Mouse (Mus musculus) liver, adult (tissue): ENCODE data around the gene Tmem136.

ENCODE experiments used
- GATA4 ChIP-seq: IDR thresholded peaks from 2 replicates; pipeline ENCODE4 v1.6.1; 2014; ENCODE audit warnings: mild to moderate bottlenecking, low read length; ENCODE audit not compliant: insufficient replicate concordance

The Tmem136 gene

DNA sequence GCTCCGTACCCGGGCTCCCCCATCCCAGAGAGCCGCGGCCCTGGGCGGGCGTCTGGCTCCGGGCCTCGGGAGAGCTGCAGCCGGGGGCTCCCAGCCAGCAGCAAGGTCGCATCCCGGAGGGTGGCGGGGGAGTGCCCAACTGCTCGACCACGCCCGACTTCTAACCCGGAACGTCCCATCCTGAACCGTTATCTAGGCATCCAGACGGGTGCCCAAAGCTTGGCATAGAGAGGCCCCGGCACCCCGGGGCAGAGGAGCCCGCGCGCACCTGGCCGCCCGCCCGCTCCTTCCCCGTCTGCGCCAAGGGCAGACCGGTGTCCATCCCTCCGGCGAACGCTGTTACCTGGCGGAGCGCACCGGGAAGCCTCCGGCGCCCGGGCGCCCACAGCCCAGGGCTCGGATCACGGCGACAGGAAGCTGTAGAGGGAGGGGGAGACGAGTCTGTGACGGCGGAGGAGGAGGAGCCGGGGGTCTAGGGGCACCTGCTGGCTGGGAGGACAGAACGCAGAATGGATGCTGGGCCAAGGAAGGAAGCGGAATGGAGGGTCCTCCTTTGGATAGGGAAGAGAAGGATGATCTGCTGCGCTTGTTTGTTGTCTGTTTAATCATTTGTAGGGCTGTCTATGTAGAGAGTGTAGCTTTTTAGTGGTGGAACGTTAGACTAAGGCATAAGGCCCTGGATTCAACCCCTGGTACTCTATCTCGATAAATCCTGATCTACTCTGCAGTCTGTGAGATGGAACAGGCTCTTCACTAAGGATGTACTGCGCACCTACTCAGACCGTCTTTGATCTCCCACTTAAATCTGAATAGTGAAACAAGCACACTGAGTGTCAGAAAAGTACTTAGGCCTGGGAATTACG lies at the start of gene Tmem136:
TSS of gene Tmem136 (minus strand) at position 437 of the 863 bp plus-strand sequence.
- no peak for TF ChIP-seq GATA4

DNA sequence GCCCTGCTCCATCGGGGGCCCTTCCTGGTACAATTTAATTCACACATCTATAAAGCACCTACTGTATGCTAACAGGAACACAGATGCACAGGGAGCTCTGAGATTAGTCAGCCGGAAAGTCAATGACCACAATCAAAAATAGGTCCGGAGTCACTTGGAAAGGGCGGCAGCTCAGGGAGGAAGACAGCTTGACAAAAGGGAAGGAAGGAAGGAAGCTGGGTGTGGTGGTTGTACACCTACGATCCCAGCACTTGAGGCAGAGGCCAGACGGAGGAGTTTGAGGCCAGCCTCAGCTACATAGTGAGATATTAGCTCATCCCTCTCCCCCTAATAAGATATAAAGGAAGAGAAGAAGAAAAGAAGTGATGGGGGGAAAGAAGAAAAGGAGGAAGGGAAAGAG lies 39.6 kb upstream of the Tmem136 start:
- no peak for TF ChIP-seq GATA4

DNA sequence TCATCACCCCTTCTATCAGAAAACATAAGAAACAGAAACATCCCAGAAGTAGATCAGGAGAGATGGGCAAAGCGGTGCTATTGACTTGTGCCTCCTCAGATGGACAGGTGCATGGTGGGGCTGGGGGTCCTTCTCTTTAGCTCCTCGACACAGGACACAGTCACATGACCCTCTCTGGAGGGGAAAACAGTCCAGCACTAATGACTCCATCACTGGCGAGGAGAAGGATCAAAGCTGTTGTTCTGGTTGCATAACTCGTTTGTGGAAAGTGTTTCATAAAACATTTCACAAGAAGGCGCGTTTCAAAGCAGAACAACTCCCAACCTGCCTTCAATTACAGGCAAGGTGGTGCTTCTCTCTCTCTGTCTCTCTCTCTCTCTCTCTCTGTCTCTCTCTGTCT lies 35.4 kb upstream of the Tmem136 start:
- no peak for TF ChIP-seq GATA4

DNA sequence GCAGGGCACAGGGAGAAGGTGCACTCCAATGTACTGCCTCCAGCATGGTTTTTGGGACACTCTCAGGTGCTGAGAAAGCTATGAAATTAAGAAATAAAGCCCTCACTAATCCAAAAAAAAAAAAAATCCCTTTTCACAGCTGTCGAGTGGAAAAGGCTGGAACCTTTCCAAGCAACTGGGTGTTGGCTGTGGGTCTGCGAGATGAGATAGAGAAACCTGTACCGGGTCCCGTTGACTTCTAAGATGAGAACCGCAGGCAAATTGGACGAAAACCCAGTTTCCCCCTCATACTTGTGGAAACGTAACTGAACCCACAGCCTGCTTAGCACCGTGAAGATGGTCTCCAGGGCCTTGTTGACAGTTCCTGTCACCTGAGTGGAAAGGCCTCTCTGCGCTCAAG lies 34.6 kb upstream of the Tmem136 start:
- TF ChIP-seq GATA4, result no peak

DNA sequence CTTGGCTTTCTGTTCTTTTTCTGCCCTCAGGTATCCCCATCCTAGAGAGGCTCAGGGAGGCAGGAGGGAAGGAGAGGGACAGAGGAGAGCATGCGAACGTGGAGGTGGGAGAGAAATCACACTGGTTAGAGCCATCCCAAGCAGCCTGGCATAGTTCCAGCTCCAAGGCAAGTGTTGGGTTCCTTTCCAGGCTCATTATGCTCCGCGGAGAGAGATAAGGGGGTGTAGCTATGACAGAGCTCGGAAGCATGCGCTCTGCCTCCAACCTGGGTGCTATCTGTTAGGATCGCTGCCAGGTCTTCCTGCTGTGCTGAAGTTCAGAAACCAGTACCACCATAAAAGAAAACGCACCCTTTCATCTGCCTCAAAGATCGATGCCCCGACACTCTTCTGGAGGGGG lies 33.7 kb upstream of the Tmem136 start:
- TF ChIP-seq GATA4, result 0 out of 2 replicates have a peak, but pooled peaks have one; percentile 19

DNA sequence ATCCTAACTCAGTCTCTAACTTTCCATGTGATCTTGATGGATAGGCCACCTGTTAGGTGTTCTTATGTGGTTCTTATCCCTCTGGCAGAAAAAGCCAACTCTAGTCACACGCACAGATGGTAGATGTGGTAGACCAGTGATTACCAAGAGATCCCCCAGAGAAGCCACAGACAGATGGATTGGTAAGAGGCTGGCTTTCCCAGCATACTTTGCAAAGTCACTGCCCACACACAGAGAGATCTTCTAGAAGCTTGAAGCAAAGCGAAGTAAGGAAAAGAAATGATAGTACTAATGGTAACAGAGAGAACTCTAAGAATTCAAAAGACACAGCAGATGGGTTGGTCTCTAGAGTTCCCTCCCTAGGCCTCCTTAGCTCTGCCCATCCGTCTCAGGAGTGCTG lies 33.1 kb upstream of the Tmem136 start:
- TF ChIP-seq GATA4, result no peak

DNA sequence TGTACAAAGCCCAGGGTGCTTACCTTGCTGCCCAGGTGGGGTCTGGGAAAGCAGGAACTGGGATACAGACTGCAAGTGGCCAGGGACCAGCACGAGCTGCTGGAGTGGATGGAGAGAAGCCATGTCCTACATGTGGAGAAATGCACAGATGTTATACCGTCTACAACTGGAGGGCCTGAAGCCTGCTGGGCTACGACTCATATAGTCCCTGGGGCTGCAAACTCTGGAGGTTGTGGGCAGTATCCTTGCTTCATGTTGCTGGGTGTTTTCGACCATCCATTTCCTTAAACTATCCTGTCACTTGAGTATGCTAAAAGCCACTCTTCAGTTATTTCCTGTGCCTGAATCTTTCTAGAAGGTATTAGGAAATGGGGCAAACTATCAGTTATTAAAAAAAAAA lies 28.8 kb upstream of the Tmem136 start:
- no peak for TF ChIP-seq GATA4

DNA sequence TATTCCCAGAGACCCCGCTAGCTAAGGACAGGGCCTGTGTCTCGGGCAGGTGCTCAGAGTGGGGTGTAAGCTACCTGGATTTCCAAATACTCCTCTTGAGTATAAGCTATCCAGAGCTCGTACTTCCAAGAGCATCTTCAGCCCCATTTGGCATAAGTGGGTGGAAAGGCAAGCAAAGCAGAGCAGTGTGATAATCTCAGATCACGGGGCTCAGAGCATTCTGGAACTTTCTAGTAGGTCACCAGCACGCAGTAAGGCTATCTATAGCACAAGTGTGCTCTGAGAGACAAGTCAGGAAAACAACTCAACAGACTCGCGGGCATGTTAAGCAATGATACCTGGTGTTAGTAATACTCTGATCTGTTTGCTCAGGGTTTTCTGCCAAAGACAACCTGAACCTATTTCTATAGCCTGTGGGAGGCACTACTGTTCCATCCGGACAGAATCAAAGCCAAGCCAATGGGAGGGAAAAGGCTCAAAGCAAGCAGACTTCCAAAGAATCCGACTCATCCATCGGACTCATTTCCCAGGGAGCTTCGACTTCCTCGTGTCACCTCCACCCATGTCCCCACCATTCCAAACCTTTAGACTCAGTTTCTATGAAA lies 27.9 kb upstream of the Tmem136 start:
- no peak for TF ChIP-seq GATA4

DNA sequence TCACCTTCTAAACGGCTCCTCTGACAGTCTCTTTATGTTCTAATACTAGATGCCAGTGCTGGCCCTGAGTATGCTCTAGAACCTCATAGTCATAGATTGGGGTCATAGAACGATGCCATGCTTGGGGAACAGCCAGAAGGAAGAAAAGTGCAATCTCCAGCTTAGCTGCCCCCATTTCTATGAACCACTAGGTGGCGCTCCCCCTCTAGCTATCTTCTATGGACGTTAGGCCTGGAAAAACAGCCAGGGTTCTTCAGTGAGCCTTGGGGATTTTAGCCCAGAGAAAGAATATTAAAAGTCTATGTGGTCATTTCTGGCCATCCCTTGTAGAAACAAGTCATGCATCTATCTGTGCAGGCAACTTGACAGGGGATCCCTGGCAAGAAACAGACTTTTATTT lies 25.5 kb upstream of the Tmem136 start:
- peak; percentile 13; the same call in 1 of the 2 replicates for TF ChIP-seq GATA4

DNA sequence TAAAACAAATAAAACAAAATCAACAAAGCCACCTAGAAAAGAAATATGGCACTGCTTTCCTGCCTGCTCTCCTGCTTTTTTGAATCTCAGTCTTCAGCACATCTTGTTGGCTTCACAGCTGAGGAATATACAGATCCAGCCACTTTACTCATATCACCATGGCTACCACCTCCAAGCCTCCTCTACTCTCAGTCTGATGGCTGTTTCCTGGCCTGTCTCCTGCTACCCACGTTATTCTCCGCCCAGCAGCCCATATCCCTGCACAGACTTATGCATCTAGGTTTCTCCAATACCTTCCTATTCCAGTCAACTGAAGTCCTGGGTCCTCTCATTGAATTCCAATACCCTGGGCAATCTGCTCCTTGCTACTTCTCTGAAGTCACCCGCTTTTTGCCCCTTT lies 17.2 kb upstream of the Tmem136 start:
- no peak for TF ChIP-seq GATA4

DNA sequence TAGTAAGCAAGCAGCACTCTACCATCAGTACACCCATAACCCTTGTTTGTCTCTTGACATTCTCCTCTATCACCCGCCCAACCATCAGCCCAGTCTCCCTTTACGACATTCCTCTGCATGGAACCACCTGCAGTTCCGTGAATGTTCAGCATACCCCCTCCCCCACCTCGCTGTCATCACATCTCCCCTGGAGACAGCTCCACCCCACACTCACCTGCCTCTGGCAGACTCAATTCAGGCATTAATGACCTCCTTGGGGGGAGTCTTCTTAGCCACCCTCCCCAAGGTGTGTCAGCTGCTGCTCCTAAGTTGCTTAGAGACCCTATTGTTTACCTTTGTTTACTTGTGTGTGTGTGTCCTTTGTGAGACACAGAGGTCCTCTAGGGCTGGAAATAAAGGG lies 16.0 kb upstream of the Tmem136 start:
- no peak for TF ChIP-seq GATA4

DNA sequence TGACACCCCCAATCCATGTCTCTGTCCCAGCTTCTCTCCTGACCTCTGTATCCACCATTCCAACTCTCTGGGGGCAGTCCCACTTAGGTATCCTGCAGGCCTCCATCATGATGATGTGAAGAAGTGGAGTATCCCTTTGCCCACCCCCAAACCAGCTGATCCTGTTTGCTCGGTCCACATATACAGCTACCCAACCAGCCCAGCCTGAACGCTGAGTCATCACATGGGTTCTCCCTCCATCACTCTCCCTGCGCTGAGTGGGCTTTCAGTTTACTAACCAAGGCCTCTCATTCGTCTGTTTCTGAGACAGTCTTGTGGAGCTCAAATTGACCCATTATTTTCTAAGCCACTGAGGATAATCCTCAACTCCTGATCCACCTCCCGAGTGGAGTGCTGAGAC lies 15.6 kb upstream of the Tmem136 start:
- TF ChIP-seq GATA4, result no peak

DNA sequence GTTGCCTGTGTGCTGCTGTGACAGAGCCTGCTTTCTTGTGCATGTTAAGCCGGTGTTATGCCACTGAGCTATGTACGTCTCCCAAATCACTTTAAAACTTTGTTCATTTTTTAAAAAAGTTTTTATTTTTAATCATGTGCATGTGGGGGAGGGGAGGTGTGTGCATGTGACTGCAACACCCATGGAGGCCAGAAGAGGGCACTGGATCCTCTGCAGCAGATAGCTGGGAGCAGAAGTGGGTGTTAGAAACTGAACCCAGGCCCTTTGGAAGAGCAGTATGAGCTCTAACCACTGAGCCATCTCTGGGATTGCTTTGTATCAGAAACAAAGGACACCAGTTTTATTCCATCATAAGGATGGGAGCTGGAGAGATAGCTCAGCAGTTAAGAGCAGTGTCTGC lies 14.3 kb upstream of the Tmem136 start:
- TF ChIP-seq GATA4, result no peak

DNA sequence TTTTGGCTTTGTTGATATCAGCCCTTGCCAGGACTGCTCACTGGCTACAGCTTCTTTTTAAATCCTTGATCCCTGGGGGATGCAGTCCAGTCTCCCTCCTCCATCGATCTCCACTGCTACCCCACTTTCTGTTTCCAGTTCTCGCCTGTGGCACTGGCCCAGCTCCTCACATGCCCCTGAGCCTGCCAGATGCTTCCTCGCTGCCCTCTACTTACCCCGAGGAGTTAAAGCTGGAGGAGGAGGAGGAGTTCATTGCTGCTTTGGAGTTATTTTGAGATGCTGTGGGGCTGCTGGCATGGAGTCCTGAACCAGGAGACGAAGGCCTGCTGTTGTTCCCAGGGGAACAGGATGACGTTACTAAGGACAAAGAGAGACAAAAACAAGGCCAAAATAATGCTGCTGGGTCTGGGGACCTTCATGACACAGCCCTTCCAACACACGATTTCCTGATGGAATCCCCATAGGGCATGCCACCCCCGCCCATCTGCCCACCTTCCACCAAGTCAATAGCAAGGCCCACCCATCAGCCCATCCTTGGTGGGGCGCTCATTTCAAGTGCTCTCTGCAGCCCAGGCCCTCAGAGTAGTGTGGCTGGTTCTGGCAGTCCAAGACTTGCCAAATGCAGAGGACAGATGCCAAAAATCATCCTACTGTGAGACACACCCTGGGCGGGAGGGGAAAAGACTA lies 10.9 kb upstream of the Tmem136 start:
- no peak for TF ChIP-seq GATA4

DNA sequence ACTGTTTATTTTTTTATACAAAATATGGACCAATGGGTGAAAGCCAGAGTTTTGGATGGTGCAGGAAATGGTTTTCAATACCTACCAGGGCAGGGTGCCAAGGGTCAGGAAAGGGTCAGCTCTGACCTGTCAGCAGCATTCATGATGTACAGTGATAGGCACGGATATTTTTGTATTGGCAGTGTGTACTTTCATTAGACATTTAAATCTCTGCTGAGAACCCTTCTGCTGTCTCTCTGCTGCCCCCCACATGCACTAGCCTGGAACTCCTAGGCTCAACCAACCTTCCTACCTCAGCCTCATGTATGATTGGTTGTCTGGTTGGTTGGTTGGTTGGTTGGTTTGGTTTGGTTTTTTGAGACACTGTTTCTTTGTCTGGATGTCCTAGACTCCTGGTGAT lies 6.0 kb upstream of the Tmem136 start:
- TF ChIP-seq GATA4, result no peak

DNA sequence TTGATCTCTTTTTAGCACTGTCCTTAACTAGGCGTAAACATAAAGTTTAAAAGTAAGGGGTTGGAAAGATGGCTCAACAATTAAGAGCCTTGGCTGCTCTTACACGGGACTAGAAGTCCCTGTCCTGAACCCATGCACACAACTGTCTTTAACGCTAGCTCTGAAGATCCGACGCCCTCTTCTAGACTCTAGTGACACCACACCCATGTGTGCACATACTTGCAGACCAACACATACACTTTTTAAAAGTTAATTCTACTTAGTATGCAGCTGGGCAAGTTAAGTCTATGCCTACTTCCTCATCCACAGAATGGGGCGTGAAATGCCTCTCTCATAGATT lies 597 bp upstream of the Tmem136 start:
- TF ChIP-seq GATA4, result no peak
